Mouse (Mus musculus) megakaryocyte, embryonic 14.5 days (primary cell): ENCODE measurements around the gene Cisd1.

Experiments
- FLI1 ChIP-seq: IDR thresholded peaks from 2 replicates; pipeline ENCODE4 v1.6.1; 2012; ENCODE audit warnings: low read length, inconsistent platforms, mixed read lengths
- GATA1 ChIP-seq: IDR thresholded peaks from 3 replicates; pipeline ENCODE4 v1.6.1; 2012; ENCODE audit warnings: mixed read lengths, low read length, inconsistent platforms, borderline replicate concordance

- TF ChIP-seq GATA1: no peak
- TF ChIP-seq FLI1: no peak
Observed at GRCm38 (mm10) chr10:71369466-71369865, 24.7 kb upstream of the Cisd1 start.
